Mouse (Mus musculus) liver, adult 2 months (tissue): ENCODE results near the gene Dhps.

ENCODE experiments used
- CTCF ChIP-seq: fragments of 200-500 bp; IDR thresholded peaks from 2 replicates; pipeline ENCODE4 v1.5.1; 2011; ENCODE audit warnings: low read depth, low read length, control low read depth
- POLR2A ChIP-seq: fragments of 200-500 bp; IDR thresholded peaks from 2 replicates; pipeline ENCODE4 v1.6.1; 2011; ENCODE audit warnings: low read length, control low read depth; ENCODE audit not compliant: insufficient read depth; ENCODE audit errors: extremely low read depth

DNA sequence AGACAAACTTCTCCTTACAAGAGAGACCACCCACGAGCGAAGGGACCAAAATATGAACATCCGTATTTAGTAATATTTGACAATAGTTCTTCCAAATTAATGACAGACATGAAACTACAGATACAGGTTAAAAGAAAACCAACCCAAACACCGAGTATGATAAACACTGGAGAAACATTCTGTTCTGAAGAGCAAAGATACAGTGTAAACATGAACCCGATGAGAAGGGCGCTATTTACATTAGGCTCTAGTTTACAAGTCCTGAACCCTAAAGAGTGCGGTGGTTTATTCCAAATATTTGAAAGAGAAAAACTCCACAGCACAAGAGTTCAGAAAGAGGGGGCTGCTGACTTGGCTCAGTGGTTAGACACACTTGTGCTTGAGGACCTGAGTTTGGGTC lies 45.4 kb downstream of the Dhps start:
- TF ChIP-seq POLR2A (no peak), CTCF (no peak)
